Mouse (Mus musculus) liver, postnatal 0 days (tissue): ENCODE measurements at regions not wholly inside any gene's neighbourhood (a gene's known extent, or its start where the extent isn't known, plus 50 kb on each side); places are given as distances from the start of the nearest gene placed in this dataset.

Experiments
- CTCF ChIP-seq: sonication (generic); IDR thresholded peaks from 2 replicates; pipeline ENCODE4 v1.5.1; 2016; ENCODE audit warnings: antibody characterized with exemption, low read depth
- EP300 ChIP-seq: IDR thresholded peaks from 2 replicates; pipeline ENCODE4 v1.6.1; 2016; ENCODE audit warnings: antibody characterized with exemption, low read depth, mild to moderate bottlenecking

- no peak for TF ChIP-seq CTCF
- TF ChIP-seq EP300: no peak
Observed at GRCm38 (mm10) chr12:33652597-33652996, 223.2 kb downstream of the Twistnb start.
